Mouse (Mus musculus): ENCODE data around the gene Rpl10.

The Rpl10 gene

GRCm38 (mm10) chrX:74270062-74270901 is at the start of gene Rpl10:
Gene Rpl10, plus strand, starts transcription at chrX:74270812.
- peak; percentile 87 to 88 for DNase-seq (ENCODE audit: low spot score in 2 of 2)

DNA sequence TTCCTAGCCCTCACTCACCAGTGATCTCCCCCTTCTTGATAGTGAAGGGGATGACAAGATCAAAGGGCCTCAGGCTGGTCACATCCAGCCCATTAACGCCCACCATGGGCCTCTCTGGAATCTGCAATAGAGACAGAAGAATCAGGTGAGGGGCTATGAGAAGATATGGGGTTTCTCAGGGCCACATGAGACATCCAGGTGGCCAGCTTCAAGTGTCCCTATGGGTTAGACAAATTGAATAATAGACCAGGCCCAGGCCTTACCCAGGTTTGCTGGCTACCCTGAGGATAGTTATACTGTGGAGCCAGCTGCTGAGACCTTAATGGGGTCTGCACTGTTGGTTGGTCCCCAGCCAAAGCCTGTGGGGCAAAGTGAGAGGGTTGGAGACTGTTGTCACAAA is 40.6 kb upstream of the Rpl10 start:
- DNase-seq (ENCODE audit: low spot score in 2 of 2), result no peak

DNA sequence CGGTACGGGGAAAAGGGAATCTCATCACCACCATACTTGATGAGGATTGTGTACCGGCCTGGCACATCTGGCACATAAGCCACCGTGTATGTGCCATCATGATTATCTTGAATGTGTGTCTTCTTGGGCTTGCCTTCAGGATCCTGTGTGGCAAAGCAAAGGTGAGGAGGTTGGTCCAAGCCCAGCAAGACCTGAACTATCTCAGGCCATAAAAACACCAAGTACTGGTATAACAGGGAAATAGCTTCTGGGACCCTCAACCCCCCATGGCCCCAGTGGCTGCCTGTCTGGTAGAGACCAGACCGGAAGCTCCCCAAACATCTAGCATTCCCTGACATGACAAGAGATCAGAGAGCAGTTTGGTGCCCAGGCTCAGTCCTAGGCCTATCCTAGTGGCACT is 37.4 kb upstream of the Rpl10 start:
- no peak for DNase-seq (ENCODE audit: low spot score in 2 of 2)

DNA sequence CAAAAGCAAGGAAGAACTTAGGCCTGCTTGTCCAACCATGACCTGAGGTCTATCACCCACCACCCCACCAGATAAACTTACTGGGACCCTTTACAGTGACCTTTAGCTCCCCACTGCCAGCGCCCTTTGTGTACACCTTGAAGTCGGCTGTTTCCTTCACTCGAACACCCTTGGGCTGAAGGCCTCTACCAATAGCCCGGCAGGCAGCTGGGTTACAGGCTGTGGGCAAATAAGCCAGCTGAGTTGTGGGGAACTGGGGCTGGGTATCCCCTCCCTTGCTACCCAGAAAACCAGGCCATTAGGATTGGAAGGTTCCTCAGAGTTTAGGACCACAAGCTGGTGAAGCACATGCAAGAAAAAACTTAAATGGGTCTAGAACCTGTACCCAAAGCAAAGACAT is 30.3 kb upstream of the Rpl10 start:
- DNase-seq (ENCODE audit: low spot score in 2 of 2), result no peak

DNA sequence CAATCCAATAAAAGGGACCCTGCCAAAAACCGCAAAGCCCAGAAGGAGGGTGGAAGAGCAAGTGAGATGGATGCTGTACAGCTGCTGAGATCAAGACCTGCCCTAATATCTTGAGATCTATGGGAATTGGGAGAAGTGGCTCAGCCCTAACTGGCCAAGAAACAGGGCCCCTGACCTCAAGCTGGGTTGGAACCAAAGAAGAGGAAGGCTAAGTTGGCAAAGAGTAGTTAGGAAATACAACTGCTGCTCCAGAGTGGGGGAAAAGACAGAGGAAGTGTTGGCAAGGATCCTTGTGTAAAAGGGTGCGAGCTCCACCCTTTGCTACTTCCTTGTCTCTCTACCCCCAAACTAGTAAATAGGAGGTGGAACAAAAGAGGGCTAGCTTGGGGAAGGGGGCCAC is 27.2 kb upstream of the Rpl10 start:
- no peak for DNase-seq (ENCODE audit: low spot score in 2 of 2)

GRCm38 (mm10) chrX:74243807-74244206 is 26.8 kb upstream of the Rpl10 start:
- DNase-seq (ENCODE audit: low spot score in 2 of 2), result no peak

GRCm38 (mm10) chrX:74244614-74245083 is 26.0 kb upstream of the Rpl10 start:
- peak in 1 of 2 experiments; percentile 61 for DNase-seq (ENCODE audit: low spot score in 2 of 2)

DNA sequence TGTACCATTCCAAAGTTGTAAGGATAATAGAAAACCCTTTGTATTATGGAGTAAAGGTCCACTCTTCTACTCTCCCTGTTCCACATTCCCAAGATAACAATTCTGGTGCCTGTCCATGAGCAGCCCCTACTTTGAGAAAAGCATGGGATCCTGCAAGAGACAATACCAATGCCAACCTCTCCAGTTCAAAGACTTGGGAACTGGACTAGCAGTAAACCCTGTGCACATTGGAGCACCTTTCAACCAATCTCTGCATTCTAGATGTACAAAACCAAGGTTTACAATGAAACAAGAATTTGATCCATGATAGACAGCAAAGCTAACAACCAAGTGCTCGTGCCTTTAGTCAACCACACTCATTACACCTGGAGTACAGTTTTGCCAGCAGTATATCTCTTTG is 25.5 kb upstream of the Rpl10 start:
- no peak for DNase-seq (ENCODE audit: low spot score in 2 of 2)

- peak; percentile 74 to 82 for DNase-seq (ENCODE audit: low spot score in 2 of 2)
Observed at GRCm38 (mm10) chrX:74245687-74246086, 24.9 kb upstream of the Rpl10 start.

GRCm38 (mm10) chrX:74246213-74246681 is 24.4 kb upstream of the Rpl10 start:
- DNase-seq (ENCODE audit: low spot score in 2 of 2), result peak; percentile 81 to 83

- DNase-seq (ENCODE audit: low spot score in 2 of 2), result peak in 1 of 2 experiments; percentile 23
Observed at GRCm38 (mm10) chrX:74246693-74247092, 23.9 kb upstream of the Rpl10 start.

DNA sequence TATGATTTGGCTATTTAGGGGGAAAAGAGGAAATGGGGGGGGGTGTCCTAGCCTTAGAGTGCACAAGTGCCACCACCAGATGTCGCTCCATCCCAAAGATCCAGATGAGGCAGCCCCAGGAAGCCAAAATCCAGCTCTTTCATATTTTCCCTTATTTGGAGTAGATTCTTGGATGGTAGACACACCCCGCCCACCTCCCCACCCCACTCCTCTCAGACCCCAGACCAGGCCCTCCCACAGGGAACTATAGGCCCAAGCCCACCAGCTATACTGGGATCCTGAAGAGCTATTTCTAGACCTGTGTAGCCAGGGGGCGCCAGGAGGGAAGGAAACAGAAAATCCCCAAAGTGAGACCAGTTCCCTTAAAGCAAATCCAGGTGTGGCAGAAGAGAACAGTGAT is 22.0 kb upstream of the Rpl10 start:
- DNase-seq (ENCODE audit: low spot score in 2 of 2), result peak in 1 of 2 experiments; percentile 50

GRCm38 (mm10) chrX:74249615-74250014 is 21.0 kb upstream of the Rpl10 start, which contains the start of gene Flna:
Gene Flna, minus strand, starts transcription at chrX:74249820.
- peak; percentile 68 to 75 for DNase-seq (ENCODE audit: low spot score in 2 of 2)

DNA sequence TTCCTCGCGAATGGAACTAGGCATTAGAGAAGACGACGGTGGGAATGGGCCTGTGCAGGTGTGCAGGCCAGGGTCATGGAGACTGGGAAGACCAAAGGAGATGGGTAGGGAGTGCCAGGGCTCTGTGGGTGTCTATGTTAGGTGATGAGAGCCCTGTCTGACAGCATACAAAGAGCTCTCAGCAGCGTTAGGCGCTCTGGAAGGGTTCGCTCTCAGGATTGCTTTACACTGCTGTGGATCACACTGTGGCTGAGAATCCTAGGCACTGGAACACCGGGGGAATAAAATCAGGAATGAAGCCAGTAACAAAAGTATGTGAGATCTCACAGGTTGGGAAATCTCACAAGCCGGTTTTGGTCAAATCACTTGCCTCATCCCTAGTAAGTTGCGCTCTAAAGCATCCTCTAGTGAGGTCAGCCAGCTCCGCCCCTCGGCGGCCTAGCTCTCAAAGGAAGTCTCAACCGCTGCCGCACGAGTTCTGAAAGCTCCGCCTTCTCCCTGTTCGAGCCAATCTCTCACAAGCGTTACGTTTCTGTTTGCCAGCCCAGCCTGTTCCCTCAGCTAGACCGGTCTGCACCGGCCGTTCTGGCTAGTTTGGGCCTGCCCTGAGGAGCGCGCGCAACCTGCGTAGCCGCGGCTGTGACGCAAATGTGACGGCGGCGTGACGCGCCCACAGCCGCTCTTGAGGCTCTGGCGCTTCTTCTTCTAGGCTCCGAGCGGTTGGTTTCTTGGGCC is 16.3 kb upstream of the Rpl10 start, which contains the start of gene Emd:
Emd (plus strand) TSS at position 535 of the 735 bp plus-strand sequence.
- DNase-seq (ENCODE audit: low spot score in 2 of 2), result peak; percentile 84 to 85

GRCm38 (mm10) chrX:74254888-74255565 is 15.6 kb upstream of the Rpl10 start:
- no peak for DNase-seq (ENCODE audit: low spot score in 2 of 2)

- DNase-seq (ENCODE audit: low spot score in 2 of 2), result no peak
Observed at GRCm38 (mm10) chrX:74257746-74258145, 12.9 kb upstream of the Rpl10 start.

GRCm38 (mm10) chrX:74269736-74270061 is 913 bp upstream of the Rpl10 start:
- DNase-seq (ENCODE audit: low spot score in 2 of 2), result no peak

DNA sequence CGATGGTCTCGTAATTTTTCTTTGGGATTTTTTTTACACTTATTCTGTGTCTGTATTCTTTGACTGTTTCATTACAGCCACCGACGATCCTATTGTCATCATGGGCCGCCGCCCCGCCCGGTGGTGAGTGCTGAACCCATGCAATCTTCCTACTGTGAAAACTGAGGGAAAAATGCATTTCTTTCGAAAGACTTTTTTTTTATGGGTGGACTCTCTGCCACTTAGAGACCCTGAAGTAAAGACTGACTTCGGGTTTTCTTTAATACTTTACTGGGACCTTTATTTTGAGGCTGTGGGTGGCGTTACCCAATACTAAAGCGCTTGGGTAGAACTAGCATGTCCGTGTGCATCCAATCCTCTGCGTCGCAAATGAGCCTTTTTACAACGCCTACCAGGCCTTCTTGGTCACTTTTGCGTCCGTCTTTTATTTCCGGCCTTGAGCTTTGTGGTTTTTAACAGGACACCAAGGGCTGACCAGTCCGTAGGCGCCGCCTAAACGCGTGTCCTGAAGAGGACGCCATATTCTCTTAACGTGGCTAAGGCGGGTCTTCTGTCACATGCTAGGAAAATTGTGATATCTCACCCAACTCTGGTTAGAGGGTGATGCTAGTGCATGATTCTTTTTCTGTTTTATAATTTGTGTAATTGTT is 415 bp downstream of the Rpl10 start:
- DNase-seq (ENCODE audit: low spot score in 2 of 2), result peak in 1 of 2 experiments; percentile 20

GRCm38 (mm10) chrX:74273422-74274322 is 3.1 kb downstream of the Rpl10 start:
- DNase-seq (ENCODE audit: low spot score in 2 of 2), result no peak

- DNase-seq (ENCODE audit: low spot score in 2 of 2), result no peak
Observed at GRCm38 (mm10) chrX:74277916-74278315, 7.3 kb downstream of the Rpl10 start.
